Mouse (Mus musculus) MEL (cell line): ENCODE measurements around the gene Smarcb1. TPM values are rescaled to one million over a fixed set of nuclear protein-coding genes. Genes with fewer than 3 reads are reported as not detected.

ENCODE experiments used
- DNase-seq: peaks from one replicate; pipeline ENCODE4 v3.0.0; 2011; ENCODE audit warnings: low read depth, low spot score
- H3K27ac ChIP-seq: 2 replicates; pipeline ENCODE4 v1.5.1; 2012; ENCODE audit warnings: low read depth, mild to moderate bottlenecking, control low read depth, low read length, moderate library complexity; ENCODE audit not compliant: control insufficient read depth
- H3K27me3 ChIP-seq, 2 experiments: fragments of 150-350 bp in 1 of 2; sonication (generic) in 1 of 2; 2 replicates each; pipeline ENCODE4 v1.6.1; 2012; ENCODE audit warnings: low read length in 2 of 2, mild to moderate bottlenecking in 2 of 2, improper control_type of control experiment in 1 of 2, moderate library complexity in 1 of 2; ENCODE audit not compliant: insufficient read depth in 2 of 2, control insufficient read depth in 1 of 2
- H3K36me3 ChIP-seq, 2 experiments: 2 replicates each; pipeline ENCODE4 v1.6.1; 2012 to 2014; ENCODE audit warnings: low read length in 2 of 2, improper control_type of control experiment in 1 of 2, inconsistent platforms in 1 of 2, mild to moderate bottlenecking in 1 of 2; ENCODE audit not compliant: insufficient read depth in 2 of 2, control insufficient read depth in 1 of 2
- H3K4me1 ChIP-seq, 2 experiments: fragments of 150-350 bp in 1 of 2; sonication (generic) in 1 of 2; 2 replicates each; pipeline ENCODE4 v1.6.1; 2012; ENCODE audit warnings: low read length in 2 of 2, improper control_type of control experiment in 1 of 2, mild to moderate bottlenecking in 1 of 2; ENCODE audit not compliant: insufficient read depth in 2 of 2, control insufficient read depth in 1 of 2
- H3K4me3 ChIP-seq, 2 experiments: fragments of 150-350 bp in 1 of 2; sonication (generic) in 1 of 2; 2 replicates each; pipeline ENCODE4 v1.5.1; 2012; ENCODE audit warnings: low read depth in 2 of 2, low read length in 2 of 2, mild to moderate bottlenecking in 2 of 2, moderate library complexity in 2 of 2, control low read depth in 1 of 2, improper control_type of control experiment in 1 of 2; ENCODE audit not compliant: control insufficient read depth in 1 of 2, insufficient read depth in 1 of 2
- H3K79me2 ChIP-seq: 2 replicates; pipeline ENCODE4 v1.6.1; 2012; ENCODE audit warnings: mild to moderate bottlenecking, low read length, moderate library complexity; ENCODE audit not compliant: control insufficient read depth, poor library complexity, insufficient read depth
- H3K9ac ChIP-seq: 2 replicates; pipeline ENCODE4 v1.6.1; 2012; ENCODE audit warnings: low read depth, mild to moderate bottlenecking, control low read depth, low read length, moderate library complexity; ENCODE audit not compliant: control insufficient read depth, poor library complexity, severe bottlenecking
- H3K9me3 ChIP-seq: fragments of 150-350 bp; sonication (generic); replicated peaks from 2 replicates; pipeline ENCODE4 v1.6.1; 2012; ENCODE audit warnings: mild to moderate bottlenecking, low read length, improper control_type of control experiment, moderate library complexity; ENCODE audit not compliant: insufficient read depth
- BHLHE40 ChIP-seq: IDR thresholded peaks from 2 replicates; pipeline ENCODE4 v1.6.1; 2012; ENCODE audit warnings: low read depth, mild to moderate bottlenecking, inconsistent platforms, low read length, improper control_type of control experiment, borderline replicate concordance
- ELF1 ChIP-seq: IDR thresholded peaks from 2 replicates; pipeline ENCODE4 v1.6.1; 2014; ENCODE audit warnings: low read depth, mild to moderate bottlenecking, inconsistent platforms, low read length, improper control_type of control experiment, moderate library complexity
- HCFC1 ChIP-seq: IDR thresholded peaks from 2 replicates; pipeline ENCODE4 v1.6.1; 2012; ENCODE audit warnings: low read depth, mild to moderate bottlenecking, inconsistent platforms, low read length, improper control_type of control experiment, moderate library complexity
- MAZ ChIP-seq: IDR thresholded peaks from 2 replicates; pipeline ENCODE4 v1.6.1; 2012; ENCODE audit warnings: low read depth, mild to moderate bottlenecking, inconsistent platforms, low read length, improper control_type of control experiment
- MYB ChIP-seq: IDR thresholded peaks from 2 replicates; pipeline ENCODE4 v1.6.1; 2011; ENCODE audit warnings: mild to moderate bottlenecking, low read depth, low read length, improper control_type of control experiment
- MYC ChIP-seq: IDR thresholded peaks from 2 replicates; pipeline ENCODE4 v1.6.1; 2011; ENCODE audit warnings: low read depth, mild to moderate bottlenecking, low read length, improper control_type of control experiment, moderate library complexity
- NELFE ChIP-seq: IDR thresholded peaks from 2 replicates; pipeline ENCODE4 v1.6.1; 2011; ENCODE audit warnings: low read depth, low read length, improper control_type of control experiment
- NRF1 ChIP-seq: IDR thresholded peaks from 2 replicates; pipeline ENCODE4 v1.6.1; 2014; ENCODE audit warnings: low read depth, mild to moderate bottlenecking, inconsistent platforms, low read length, improper control_type of control experiment, moderate library complexity; ENCODE audit not compliant: poor library complexity, insufficient read depth, severe bottlenecking
- RAD21 ChIP-seq: IDR thresholded peaks from 2 replicates; pipeline ENCODE4 v1.6.1; 2011; ENCODE audit warnings: mild to moderate bottlenecking, low read depth, low read length, improper control_type of control experiment
- RCOR1 ChIP-seq: IDR thresholded peaks from 2 replicates; pipeline ENCODE4 v1.6.1; 2012; ENCODE audit warnings: low read depth, mild to moderate bottlenecking, inconsistent platforms, low read length, improper control_type of control experiment
- SMC3 ChIP-seq: IDR thresholded peaks from 2 replicates; pipeline ENCODE4 v1.6.1; 2011; ENCODE audit warnings: low read depth, low read length, improper control_type of control experiment
- TAL1 ChIP-seq: IDR thresholded peaks from 2 replicates; pipeline ENCODE4 v1.6.1; 2012; ENCODE audit warnings: mild to moderate bottlenecking, inconsistent platforms, low read length, moderate library complexity, mixed read lengths
- UBTF ChIP-seq: IDR thresholded peaks from 2 replicates; pipeline ENCODE4 v1.6.1; 2012; ENCODE audit warnings: low read depth, mild to moderate bottlenecking, inconsistent platforms, low read length, improper control_type of control experiment, moderate library complexity, borderline replicate concordance; ENCODE audit not compliant: insufficient read depth
- USF1 ChIP-seq: IDR thresholded peaks from 2 replicates; pipeline ENCODE4 v1.6.1; 2014; ENCODE audit warnings: low read depth, mild to moderate bottlenecking, inconsistent platforms, low read length, improper control_type of control experiment, moderate library complexity
- ZC3H11A ChIP-seq: IDR thresholded peaks from 2 replicates; pipeline ENCODE4 v1.6.1; 2012; ENCODE audit warnings: low read depth, mild to moderate bottlenecking, inconsistent platforms, low read length, improper control_type of control experiment
- ZKSCAN1 ChIP-seq: IDR thresholded peaks from 2 replicates; pipeline ENCODE4 v1.6.1; 2012; ENCODE audit warnings: low read depth, mild to moderate bottlenecking, inconsistent platforms, low read length, improper control_type of control experiment, moderate library complexity
- ZMIZ1 ChIP-seq: IDR thresholded peaks from 2 replicates; pipeline ENCODE4 v1.6.1; 2012; ENCODE audit warnings: low read depth, mild to moderate bottlenecking, inconsistent platforms, low read length, improper control_type of control experiment, moderate library complexity
- polyA plus RNA-seq, 2 experiments: library from polyadenylated mRNA; stranded (reverse) in 1 of 2; unstranded in 1 of 2; fragments of >175 nt in 1 of 2; fragments of >200 nt in 1 of 2; gene quantifications; 2 replicates each; pipeline versions ENCODE4 v1.2.1 to v1.2.4; 2012; ENCODE audit warnings: low replicate concordance in 2 of 2, low read depth in 1 of 2; ENCODE audit not compliant: insufficient read length in 2 of 2, insufficient read depth in 1 of 2, missing spikeins in 1 of 2
- total RNA-seq: library from RNA; depleted of rRNA; stranded (reverse); fragments of 300-350 nt; gene quantifications from 2 replicates; pipeline ENCODE4 v1.2.3, GENCODE M21; 2012

Smarcb1 gene
- total and polyA plus RNA-seq, 3 experiments = 91.8 to 2,689 (median 117) TPM

DNA sequence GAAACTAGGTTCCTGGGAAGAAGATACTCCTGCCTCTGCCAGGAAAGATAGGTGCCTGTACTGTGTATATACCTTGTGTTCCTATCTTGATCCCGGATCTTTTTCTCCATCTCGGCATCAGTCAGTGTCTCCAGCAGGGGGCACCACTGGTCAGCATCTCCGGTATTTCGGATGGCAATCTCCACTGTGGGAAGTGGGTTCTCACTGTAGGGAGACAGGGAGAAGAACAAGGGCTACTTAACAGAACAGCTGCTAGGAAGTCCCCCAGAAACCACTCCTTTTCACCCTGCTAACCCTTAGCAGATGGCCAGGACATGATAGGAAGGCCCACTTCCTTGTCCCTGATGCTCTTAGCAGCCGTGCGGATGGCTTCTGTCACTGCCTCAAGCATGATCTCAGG, 24.0 kb downstream of the Smarcb1 start (continued):
- no peak for TF ChIP-seq MYB
- TF ChIP-seq SMC3 = peak; percentile 60
- no peak for TF ChIP-seq HCFC1
- peak; percentile 30 for TF ChIP-seq RAD21
- TF ChIP-seq UBTF = no peak
- TF ChIP-seq USF1 = no peak
- no peak for TF ChIP-seq TAL1

DNA sequence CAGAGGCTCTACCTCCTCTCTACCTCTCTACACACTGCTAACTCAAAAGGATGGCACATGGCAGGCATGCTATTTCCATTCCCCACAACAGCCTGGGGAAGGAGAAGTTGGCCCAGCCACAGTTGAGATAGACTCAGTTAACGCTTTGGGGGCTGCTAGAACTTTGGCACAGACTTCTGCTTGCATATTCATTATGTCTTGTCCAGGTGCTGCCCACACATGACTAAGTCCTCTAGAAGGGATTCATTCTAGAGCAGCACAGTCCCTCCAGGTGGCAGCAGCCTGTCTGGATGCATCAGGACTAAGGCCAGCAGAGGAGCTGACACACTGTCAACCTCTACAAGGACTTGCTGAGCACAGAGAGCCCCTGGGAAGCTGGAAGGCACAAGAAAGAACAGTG, 25.2 kb downstream of the Smarcb1 start:
- H3K4me1 ChIP-seq = no peaks in the 10 kb centered on the region
- H3K36me3 ChIP-seq = peaks cover 0 to 2% of the 10 kb centered on the region in 2 experiments; a peak in 2 of 4 replicates
- no peak overlapping the region for H3K27ac ChIP-seq
- H3K79me2 ChIP-seq = no peaks in the 10 kb centered on the region
- no peaks in the 10 kb centered on the region for H3K9me3 ChIP-seq
- no peak for DNase-seq
- no peak overlapping the region for H3K4me3 ChIP-seq
- H3K9ac ChIP-seq = no peak overlapping the region
- H3K27me3 ChIP-seq = no peaks in the 10 kb centered on the region
- TF ChIP-seq USF1 (no peak), ZC3H11A (no peak), RCOR1 (no peak), HCFC1 (no peak), ZKSCAN1 (no peak), ELF1 (no peak), MAZ (no peak), MYC (no peak), NELFE (no peak), NRF1 (no peak), ZMIZ1 (no peak)

DNA sequence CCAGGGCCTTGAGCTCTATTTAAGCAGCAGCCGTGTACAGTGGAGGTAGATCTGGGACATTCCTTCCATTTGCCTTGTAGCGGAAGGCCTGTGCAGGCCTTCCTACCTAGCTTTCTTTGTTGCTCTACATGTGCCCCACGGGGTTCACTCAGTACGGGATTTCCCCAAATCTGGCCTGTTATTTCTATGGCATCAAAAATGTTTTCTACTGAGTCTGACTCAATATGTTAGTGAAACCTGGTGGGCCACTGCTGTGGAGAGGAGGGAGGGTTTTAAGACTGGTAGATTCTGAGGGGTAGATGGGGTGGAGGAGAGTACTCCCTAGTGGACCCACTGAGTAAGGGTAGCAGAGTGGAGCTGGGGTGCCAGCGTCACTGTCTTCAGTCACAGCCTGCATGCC, 25.7 kb downstream of the Smarcb1 start:
- no peak for DNase-seq
- no peak for TF ChIP-seq ELF1
- no peak for TF ChIP-seq ZMIZ1
- TF ChIP-seq BHLHE40 = no peak
- no peak for TF ChIP-seq TAL1
- Histone ChIP-seq H3K27ac (no peak overlapping the region), H3K4me3 (no peak overlapping the region), H3K9me3 (no peaks in the 10 kb centered on the region), H3K4me1 (no peaks in the 10 kb centered on the region), H3K9ac (no peak overlapping the region), H3K27me3 (no peaks in the 10 kb centered on the region), H3K36me3 (peaks cover 0 to 2% of the 10 kb centered on the region in 2 experiments; a peak in 2 of 4 replicates), H3K79me2 (no peaks in the 10 kb centered on the region)
